Mouse (Mus musculus) heart, embryonic 14.5 days (tissue): ENCODE measurements around the gene Opn3. TPM values are rescaled to one million over a fixed set of nuclear protein-coding genes. Genes with fewer than 3 reads are reported as not detected.

Experiments
- ATAC-seq: fragments of 200-750 bp; cut with Nextera tagmentation; 2 replicates; pipeline ENCODE4 v1.8.0; 2017; ENCODE audit warnings: low read depth, moderate TSS enrichment; ENCODE audit not compliant: insufficient number of reproducible peaks, insufficient read depth, low FRiP score
- H3K27ac ChIP-seq, 2 experiments: fragments of 200-500 bp in 1 of 2; fragments of 300-500 bp in 1 of 2; sonication (generic) in 1 of 2; replicated peaks in 1 of 2; 2 replicates each; pipeline ENCODE4 v1.5.1; 2012 to 2014; ENCODE audit warnings: low read depth in 2 of 2, low read length in 2 of 2, control low read depth in 1 of 2, mild to moderate bottlenecking in 1 of 2, mixed read lengths in 1 of 2; ENCODE audit not compliant: control insufficient read depth in 1 of 2, insufficient read depth in 1 of 2
- H3K27me3 ChIP-seq: fragments of 300-500 bp; sonication (generic); 2 replicates; pipeline ENCODE4 v1.6.1; 2014; ENCODE audit warnings: mild to moderate bottlenecking, low read length, control low read depth; ENCODE audit not compliant: control insufficient read depth, insufficient read depth
- H3K36me3 ChIP-seq: fragments of 300-500 bp; sonication (generic); 2 replicates; pipeline ENCODE4 v1.6.1; 2014; ENCODE audit warnings: mild to moderate bottlenecking, control low read depth, low read length, mixed read lengths; ENCODE audit not compliant: control insufficient read depth, insufficient read depth
- H3K4me1 ChIP-seq, 2 experiments: fragments of 200-500 bp in 1 of 2; fragments of 300-500 bp in 1 of 2; sonication (generic) in 1 of 2; 2 replicates each; pipeline ENCODE4 v1.6.1; 2012 to 2014; ENCODE audit warnings: low read length in 2 of 2, control low read depth in 1 of 2, mixed read lengths in 1 of 2; ENCODE audit not compliant: control insufficient read depth in 2 of 2, insufficient read depth in 2 of 2
- H3K4me2 ChIP-seq: fragments of 300-500 bp; sonication (generic); 2 replicates; pipeline ENCODE4 v1.6.1; 2014; ENCODE audit warnings: mild to moderate bottlenecking, low read length
- H3K4me3 ChIP-seq, 2 experiments: fragments of 200-500 bp in 1 of 2; fragments of 300-500 bp in 1 of 2; sonication (generic) in 1 of 2; 2 replicates each; pipeline ENCODE4 v1.5.1; 2012 to 2014; ENCODE audit warnings: low read length in 2 of 2, mild to moderate bottlenecking in 2 of 2, control low read depth in 1 of 2, low read depth in 1 of 2, moderate library complexity in 1 of 2; ENCODE audit not compliant: control insufficient read depth in 1 of 2, insufficient read depth in 1 of 2
- H3K9ac ChIP-seq: fragments of 300-500 bp; sonication (generic); 2 replicates; pipeline ENCODE4 v1.6.1; 2014; ENCODE audit warnings: mild to moderate bottlenecking, low read length
- H3K9me3 ChIP-seq: fragments of 300-500 bp; sonication (generic); 2 replicates; pipeline ENCODE4 v1.6.1; 2016; ENCODE audit warnings: low read length, control low read depth; ENCODE audit not compliant: control insufficient read depth
- WGBS: fragments of 180-500 bp; shearing (Covaris S2); extraction: QIAGEN DNeasy Blood & Tissue Kit; methylation state at CpG from one replicate; pipeline ENCODE4 v1.1.7; 2014; 5-methylcytosine and 5-hydroxymethylcytosine counted together
- polyA plus RNA-seq: library from polyadenylated mRNA; unstranded; fragments of >200 nt; fragmentation: Nextera tagmentation; extraction: Ambion mirVana; gene quantifications from 2 replicates; pipeline ENCODE4 v1.2.1, GENCODE M21; 2014

Opn3 gene
- polyA plus RNA-seq, 1 experiment from 2014 or later = 15.6 TPM

DNA sequence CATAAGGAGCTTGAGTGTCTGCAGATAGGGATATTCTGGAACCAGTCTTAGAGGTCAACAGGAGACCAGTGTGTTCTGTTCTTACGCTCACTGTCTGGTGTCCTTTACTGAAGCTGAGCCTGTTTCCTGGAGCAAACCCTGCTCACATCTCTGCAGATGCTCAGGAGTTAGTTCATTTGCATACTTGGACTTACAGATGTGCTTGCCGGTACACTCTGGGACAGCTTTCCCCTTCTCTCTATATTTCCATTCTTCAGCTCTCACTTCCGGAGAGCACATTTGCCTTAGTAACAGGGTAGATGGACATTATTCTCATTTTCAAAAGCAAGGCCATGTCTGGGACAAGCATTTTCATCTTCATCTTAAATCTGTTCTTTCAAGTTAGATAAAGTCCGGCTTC, 44.0 kb downstream of the Opn3 start:
- Histone ChIP-seq H3K4me2 (no peak overlapping the region), H3K9ac (no peak overlapping the region), H3K27ac (no peak overlapping the region), H3K9me3 (no peaks in the 10 kb centered on the region), H3K27me3 (no peaks in the 10 kb centered on the region), H3K36me3 (no peaks in the 10 kb centered on the region), H3K4me3 (no peak overlapping the region), H3K4me1 (no peaks in the 10 kb centered on the region)
- 85% methylated on average over 4 of the region's 4 CpGs for WGBS
- ATAC-seq = no peak

DNA sequence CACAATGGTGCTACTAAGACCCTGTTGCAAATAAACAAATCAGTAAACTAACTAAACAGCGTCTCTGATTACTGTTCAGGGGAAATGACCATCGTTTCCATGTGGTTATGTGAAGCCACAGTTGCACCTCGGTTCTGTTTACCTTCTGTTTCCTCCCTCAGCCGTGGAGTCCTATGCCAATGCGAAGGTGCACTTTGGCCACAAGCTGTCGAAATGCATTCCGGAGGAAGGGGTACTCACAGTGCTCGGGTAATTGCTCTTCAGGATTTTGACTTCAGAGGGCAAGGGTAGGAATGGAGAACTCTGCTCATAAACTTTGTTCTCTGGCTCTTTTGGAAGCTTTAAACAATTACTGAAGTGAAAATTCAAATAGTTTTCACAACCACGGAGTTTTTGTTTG, 45.6 kb downstream of the Opn3 start:
- no peaks in the 10 kb centered on the region for H3K27me3 ChIP-seq
- no peaks in the 10 kb centered on the region for H3K4me1 ChIP-seq
- H3K4me3 ChIP-seq = no peak overlapping the region
- H3K9me3 ChIP-seq = no peaks in the 10 kb centered on the region
- no peaks in the 10 kb centered on the region for H3K36me3 ChIP-seq
- no peak overlapping the region for H3K9ac ChIP-seq
- ATAC-seq = no peak
- no peak overlapping the region for H3K27ac ChIP-seq
- H3K4me2 ChIP-seq = no peak overlapping the region
- WGBS = 69% methylated on average over 9 of the region's 9 CpGs

- Histone ChIP-seq H3K9me3 (no peaks in the 10 kb centered on the region), H3K4me3 (no peak overlapping the region), H3K4me2 (no peak overlapping the region), H3K27ac (no peak overlapping the region), H3K36me3 (no peaks in the 10 kb centered on the region), H3K4me1 (no peaks in the 10 kb centered on the region), H3K9ac (no peak overlapping the region), H3K27me3 (no peaks in the 10 kb centered on the region)
- no peak for ATAC-seq
- 57% methylated on average over 5 of the region's 5 CpGs for WGBS
Measured at GRCm38 (mm10) chr1:175643496-175644265, 48.9 kb downstream of the Opn3 start.

DNA sequence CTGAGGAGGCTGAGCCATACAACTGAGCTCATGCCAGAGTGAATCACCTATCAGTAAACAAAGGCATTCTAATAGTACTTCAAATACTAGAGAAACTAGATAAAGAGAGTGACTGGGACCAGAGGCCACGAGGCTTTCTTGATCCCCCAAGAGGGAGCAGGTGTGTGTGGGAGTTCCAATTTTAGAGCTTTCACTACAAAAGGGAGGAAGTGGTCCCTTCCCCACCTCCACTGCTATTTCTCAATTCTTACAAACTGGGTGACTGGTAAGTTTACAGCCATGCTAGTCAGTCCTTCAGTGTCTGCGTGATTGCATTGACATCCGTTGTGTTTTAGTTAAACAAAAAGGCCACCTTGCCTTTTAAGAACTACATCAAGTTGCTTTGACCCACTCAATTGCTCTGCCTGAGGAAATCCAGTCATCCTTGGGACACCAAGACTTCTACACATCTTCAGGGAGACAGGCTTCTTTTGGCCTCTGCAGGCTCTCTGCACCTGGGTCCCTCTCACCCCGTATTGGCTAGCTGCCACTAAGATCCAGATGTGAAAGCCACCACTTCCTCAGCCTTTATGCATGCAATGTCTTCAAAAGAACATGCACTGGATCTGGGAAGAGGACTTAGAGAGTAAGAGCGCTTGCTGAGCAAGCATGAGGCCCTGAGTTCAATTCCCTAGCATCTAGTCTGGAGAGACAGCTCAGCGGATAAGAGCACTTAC, 52.0 kb downstream of the Opn3 start:
- no peak overlapping the region for H3K4me3 ChIP-seq
- no peak overlapping the region for H3K4me2 ChIP-seq
- H3K36me3 ChIP-seq = no peaks in the 10 kb centered on the region
- 74% methylated on average over 6 of the region's 6 CpGs for WGBS
- H3K27me3 ChIP-seq = no peaks in the 10 kb centered on the region
- ATAC-seq = no peak
- H3K9ac ChIP-seq = no peak overlapping the region
- H3K27ac ChIP-seq = no peak overlapping the region
- no peaks in the 10 kb centered on the region for H3K4me1 ChIP-seq
- no peaks in the 10 kb centered on the region for H3K9me3 ChIP-seq

DNA sequence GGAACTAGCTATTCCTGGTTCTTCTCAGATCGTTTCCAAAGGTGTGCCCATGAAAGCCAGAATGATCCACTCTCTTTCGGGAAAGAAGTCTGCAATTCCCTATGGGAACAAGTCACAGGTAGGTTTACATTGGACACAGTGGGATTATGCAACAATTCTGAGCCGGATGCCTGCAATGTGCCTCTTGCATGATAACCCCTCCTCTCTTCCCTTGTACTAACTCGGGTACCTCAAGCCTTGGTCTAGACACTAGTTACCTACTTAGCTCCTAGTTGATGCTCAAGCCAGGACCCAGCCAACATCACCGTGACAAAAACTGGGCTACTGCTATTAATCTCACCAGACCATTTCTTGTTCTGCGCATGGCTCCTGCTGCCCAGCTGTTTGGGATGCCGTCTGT, 53.5 kb downstream of the Opn3 start:
- ATAC-seq = no peak
- H3K4me1 ChIP-seq = no peaks in the 10 kb centered on the region
- H3K27ac ChIP-seq = no peak overlapping the region
- no peak overlapping the region for H3K9ac ChIP-seq
- H3K36me3 ChIP-seq = no peaks in the 10 kb centered on the region
- 84% methylated on average over 7 of the region's 7 CpGs for WGBS
- H3K27me3 ChIP-seq = no peaks in the 10 kb centered on the region
- H3K4me3 ChIP-seq = no peak overlapping the region
- no peak overlapping the region for H3K4me2 ChIP-seq
- no peaks in the 10 kb centered on the region for H3K9me3 ChIP-seq

- Histone ChIP-seq H3K4me1 (no peaks in the 10 kb centered on the region), H3K27ac (no peak overlapping the region), H3K4me2 (no peak overlapping the region), H3K4me3 (no peak overlapping the region), H3K9me3 (no peaks in the 10 kb centered on the region), H3K36me3 (no peaks in the 10 kb centered on the region), H3K27me3 (no peaks in the 10 kb centered on the region), H3K9ac (no peak overlapping the region)
- no peak for ATAC-seq
- 72% methylated on average over 7 of the region's 7 CpGs for WGBS
Measured at GRCm38 (mm10) chr1:175637677-175638076, 54.9 kb downstream of the Opn3 start.

DNA sequence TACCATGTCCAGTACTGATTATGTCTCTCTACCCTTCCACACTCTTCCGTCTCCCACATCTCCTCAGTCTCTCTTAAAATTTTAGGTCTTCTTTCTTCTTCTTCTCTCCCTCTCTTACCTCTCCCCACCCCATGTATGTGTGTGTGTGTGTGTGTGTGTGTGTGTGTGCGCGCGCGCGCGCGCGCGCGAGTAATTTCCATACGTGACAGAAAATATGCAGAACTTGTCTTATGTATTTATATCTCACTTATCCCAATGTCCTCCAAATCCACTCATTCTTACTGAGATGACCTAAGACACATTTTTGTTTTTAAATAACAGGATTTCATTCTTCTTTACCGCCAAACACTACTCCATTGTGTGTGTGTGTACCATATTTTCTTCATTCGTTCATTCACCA, 60.1 kb downstream of the Opn3 start:
- no peak overlapping the region for H3K4me3 ChIP-seq
- ATAC-seq = no peak
- no peak overlapping the region for H3K27ac ChIP-seq
- H3K4me2 ChIP-seq = no peak overlapping the region
- H3K36me3 ChIP-seq = no peaks in the 10 kb centered on the region
- H3K27me3 ChIP-seq = no peaks in the 10 kb centered on the region
- 94% methylated on average over 14 of the region's 14 CpGs for WGBS
- H3K9me3 ChIP-seq = no peaks in the 10 kb centered on the region
- H3K9ac ChIP-seq = no peak overlapping the region
- H3K4me1 ChIP-seq = no peaks in the 10 kb centered on the region
